Mouse (Mus musculus): ENCODE measurements at regions not wholly inside any gene's neighbourhood (a gene's known extent, or its start where the extent isn't known, plus 50 kb on each side); places are given as distances from the start of the nearest gene placed in this dataset.

- Histone ChIP-seq H3K9ac (ENCODE audit: low read depth, low read length) (no peak overlapping the region), H3K4me2 (no peak overlapping the region), H3K27me3 (replicated peaks; ENCODE audit: control insufficient read depth, insufficient read depth, low read length) (no peaks in the 10 kb centered on the region), H3K9me3 (ENCODE audit: control insufficient read depth, low read length) (no peaks in the 10 kb centered on the region), H3K36me3 (ENCODE audit: control insufficient read depth, insufficient read depth, low read length) (no peaks in the 10 kb centered on the region), H3K4me3 (ENCODE audit: low read depth, low read length) (no peak overlapping the region), H3K27ac (ENCODE audit: low read depth, low read length) (no peak overlapping the region), H3K4me1 (replicated peaks; ENCODE audit: control insufficient read depth, insufficient read depth, low read length) (no peaks in the 10 kb centered on the region)
- ATAC-seq (replicated peaks; ENCODE audit: low FRiP score) = no peak
- no peak for DNase-seq (ENCODE audit: low spot score)
- WGBS = 73% methylated on average over 4 of the region's 4 CpGs
Measured at GRCm38 (mm10) chr4:23843609-23844287, 652.5 kb upstream of the Mms22l start.

- ATAC-seq (replicated peaks; ENCODE audit: low FRiP score) (no peak), DNase-seq (ENCODE audit: low spot score) (no peak)
- H3K36me3 ChIP-seq (ENCODE audit: control insufficient read depth, insufficient read depth, low read length) = no peaks in the 10 kb centered on the region
- WGBS = 84% methylated on average over 2 of the region's 2 CpGs
- no peak overlapping the region for H3K4me2 ChIP-seq
- no peak overlapping the region for H3K4me3 ChIP-seq (ENCODE audit: low read depth, low read length)
- H3K4me1 ChIP-seq (replicated peaks; ENCODE audit: control insufficient read depth, insufficient read depth, low read length) = no peaks in the 10 kb centered on the region
- H3K9ac ChIP-seq (ENCODE audit: low read depth, low read length) = no peak overlapping the region
- no peak overlapping the region for H3K27ac ChIP-seq (ENCODE audit: low read depth, low read length)
- H3K27me3 ChIP-seq (replicated peaks; ENCODE audit: control insufficient read depth, insufficient read depth, low read length) = no peaks in the 10 kb centered on the region
- no peaks in the 10 kb centered on the region for H3K9me3 ChIP-seq (ENCODE audit: control insufficient read depth, low read length)
Measured at GRCm38 (mm10) chr4:23844288-23844971, 651.8 kb upstream of the Mms22l start.

GRCm38 (mm10) chr4:23845263-23845662 lies 651.0 kb upstream of the Mms22l start:
- no peaks in the 10 kb centered on the region for H3K36me3 ChIP-seq (ENCODE audit: control insufficient read depth, insufficient read depth, low read length)
- 69% methylated on average over 5 of the region's 5 CpGs for WGBS
- DNase-seq (ENCODE audit: low spot score) = no peak
- ATAC-seq (replicated peaks; ENCODE audit: low FRiP score) = no peak
- H3K4me2 ChIP-seq = no peak overlapping the region
- no peaks in the 10 kb centered on the region for H3K9me3 ChIP-seq (ENCODE audit: control insufficient read depth, low read length)
- no peak overlapping the region for H3K27ac ChIP-seq (ENCODE audit: low read depth, low read length)
- no peaks in the 10 kb centered on the region for H3K4me1 ChIP-seq (replicated peaks; ENCODE audit: control insufficient read depth, insufficient read depth, low read length)
- no peak overlapping the region for H3K9ac ChIP-seq (ENCODE audit: low read depth, low read length)
- no peaks in the 10 kb centered on the region for H3K27me3 ChIP-seq (replicated peaks; ENCODE audit: control insufficient read depth, insufficient read depth, low read length)
- H3K4me3 ChIP-seq (ENCODE audit: low read depth, low read length) = no peak overlapping the region

GRCm38 (mm10) chr4:23850640-23851039 lies 645.6 kb upstream of the Mms22l start:
- 76% methylated on average over 2 of the region's 2 CpGs for WGBS
- ATAC-seq (replicated peaks; ENCODE audit: low FRiP score) (no peak), DNase-seq (ENCODE audit: low spot score) (no peak)
- Histone ChIP-seq H3K9ac (ENCODE audit: low read depth, low read length) (no peak overlapping the region), H3K27ac (ENCODE audit: low read depth, low read length) (no peak overlapping the region), H3K4me3 (ENCODE audit: low read depth, low read length) (no peak overlapping the region), H3K9me3 (ENCODE audit: control insufficient read depth, low read length) (no peaks in the 10 kb centered on the region), H3K4me1 (replicated peaks; ENCODE audit: control insufficient read depth, insufficient read depth, low read length) (no peaks in the 10 kb centered on the region), H3K27me3 (replicated peaks; ENCODE audit: control insufficient read depth, insufficient read depth, low read length) (no peaks in the 10 kb centered on the region), H3K4me2 (no peak overlapping the region), H3K36me3 (ENCODE audit: control insufficient read depth, insufficient read depth, low read length) (no peaks in the 10 kb centered on the region)

- H3K27me3 ChIP-seq (replicated peaks; ENCODE audit: control insufficient read depth, insufficient read depth, low read length) = no peaks in the 10 kb centered on the region
- no peaks in the 10 kb centered on the region for H3K36me3 ChIP-seq (ENCODE audit: control insufficient read depth, insufficient read depth, low read length)
- H3K27ac ChIP-seq (ENCODE audit: low read depth, low read length) = no peak overlapping the region
- no peak for ATAC-seq (replicated peaks; ENCODE audit: low FRiP score)
- no peak overlapping the region for H3K4me3 ChIP-seq (ENCODE audit: low read depth, low read length)
- no peaks in the 10 kb centered on the region for H3K9me3 ChIP-seq (ENCODE audit: control insufficient read depth, low read length)
- DNase-seq (ENCODE audit: low spot score) = no peak
- 76% methylated on average over 3 of the region's 3 CpGs for WGBS
- H3K4me1 ChIP-seq (replicated peaks; ENCODE audit: control insufficient read depth, insufficient read depth, low read length) = no peaks in the 10 kb centered on the region
- H3K9ac ChIP-seq (ENCODE audit: low read depth, low read length) = no peak overlapping the region
- no peak overlapping the region for H3K4me2 ChIP-seq
Measured at GRCm38 (mm10) chr4:23862437-23862836, 633.8 kb upstream of the Mms22l start.

- 87% methylated on average over 7 of the region's 7 CpGs for WGBS
- no peak for DNase-seq (ENCODE audit: low spot score)
- no peaks in the 10 kb centered on the region for H3K4me1 ChIP-seq (replicated peaks; ENCODE audit: control insufficient read depth, insufficient read depth, low read length)
- no peak overlapping the region for H3K27ac ChIP-seq (ENCODE audit: low read depth, low read length)
- no peak overlapping the region for H3K9ac ChIP-seq (ENCODE audit: low read depth, low read length)
- no peaks in the 10 kb centered on the region for H3K27me3 ChIP-seq (replicated peaks; ENCODE audit: control insufficient read depth, insufficient read depth, low read length)
- no peak overlapping the region for H3K4me3 ChIP-seq (ENCODE audit: low read depth, low read length)
- ATAC-seq (replicated peaks; ENCODE audit: low FRiP score) = no peak
- no peaks in the 10 kb centered on the region for H3K36me3 ChIP-seq (ENCODE audit: control insufficient read depth, insufficient read depth, low read length)
- no peaks in the 10 kb centered on the region for H3K9me3 ChIP-seq (ENCODE audit: control insufficient read depth, low read length)
- H3K4me2 ChIP-seq = no peak overlapping the region
Measured at GRCm38 (mm10) chr4:23880007-23880406, 616.2 kb upstream of the Mms22l start.

- DNase-seq (ENCODE audit: low spot score) (no peak), ATAC-seq (replicated peaks; ENCODE audit: low FRiP score) (no peak)
- H3K9ac ChIP-seq (ENCODE audit: low read depth, low read length) = no peak overlapping the region
- WGBS = 48% methylated on average over 4 of the region's 4 CpGs
- no peak overlapping the region for H3K4me3 ChIP-seq (ENCODE audit: low read depth, low read length)
- H3K4me2 ChIP-seq = no peak overlapping the region
- no peaks in the 10 kb centered on the region for H3K36me3 ChIP-seq (ENCODE audit: control insufficient read depth, insufficient read depth, low read length)
- no peaks in the 10 kb centered on the region for H3K4me1 ChIP-seq (replicated peaks; ENCODE audit: control insufficient read depth, insufficient read depth, low read length)
- H3K9me3 ChIP-seq (ENCODE audit: control insufficient read depth, low read length) = no peaks in the 10 kb centered on the region
- no peaks in the 10 kb centered on the region for H3K27me3 ChIP-seq (replicated peaks; ENCODE audit: control insufficient read depth, insufficient read depth, low read length)
- H3K27ac ChIP-seq (ENCODE audit: low read depth, low read length) = no peak overlapping the region
Measured at GRCm38 (mm10) chr4:23913396-23913795, 582.9 kb upstream of the Mms22l start.

GRCm38 (mm10) chr4:23913822-23914221 lies 582.4 kb upstream of the Mms22l start:
- 69% methylated on average over 4 of the region's 4 CpGs for WGBS
- ATAC-seq (replicated peaks; ENCODE audit: low FRiP score) (no peak), DNase-seq (ENCODE audit: low spot score) (no peak)
- Histone ChIP-seq H3K4me2 (no peak overlapping the region), H3K27ac (ENCODE audit: low read depth, low read length) (no peak overlapping the region), H3K4me3 (ENCODE audit: low read depth, low read length) (no peak overlapping the region), H3K27me3 (replicated peaks; ENCODE audit: control insufficient read depth, insufficient read depth, low read length) (no peaks in the 10 kb centered on the region), H3K36me3 (ENCODE audit: control insufficient read depth, insufficient read depth, low read length) (no peaks in the 10 kb centered on the region), H3K9ac (ENCODE audit: low read depth, low read length) (no peak overlapping the region), H3K9me3 (ENCODE audit: control insufficient read depth, low read length) (no peaks in the 10 kb centered on the region), H3K4me1 (replicated peaks; ENCODE audit: control insufficient read depth, insufficient read depth, low read length) (no peaks in the 10 kb centered on the region)

GRCm38 (mm10) chr4:23914423-23914822 lies 581.8 kb upstream of the Mms22l start:
- no peaks in the 10 kb centered on the region for H3K27me3 ChIP-seq (replicated peaks; ENCODE audit: control insufficient read depth, insufficient read depth, low read length)
- H3K4me2 ChIP-seq = no peak overlapping the region
- H3K36me3 ChIP-seq (ENCODE audit: control insufficient read depth, insufficient read depth, low read length) = no peaks in the 10 kb centered on the region
- ATAC-seq (replicated peaks; ENCODE audit: low FRiP score) (no peak), DNase-seq (ENCODE audit: low spot score) (no peak)
- no peak overlapping the region for H3K4me3 ChIP-seq (ENCODE audit: low read depth, low read length)
- H3K9ac ChIP-seq (ENCODE audit: low read depth, low read length) = no peak overlapping the region
- no peaks in the 10 kb centered on the region for H3K9me3 ChIP-seq (ENCODE audit: control insufficient read depth, low read length)
- H3K4me1 ChIP-seq (replicated peaks; ENCODE audit: control insufficient read depth, insufficient read depth, low read length) = no peaks in the 10 kb centered on the region
- H3K27ac ChIP-seq (ENCODE audit: low read depth, low read length) = no peak overlapping the region
- 84% methylated on average over 7 of the region's 7 CpGs for WGBS

Data from liver, embryonic 11.5 days (tissue).